Mouse (Mus musculus) testis, adult 10 weeks (tissue): ENCODE data around the gene Tmem215. TPM values are rescaled to one million over a fixed set of nuclear protein-coding genes. Genes with fewer than 3 reads are reported as not detected.

Source experiments
- polyA plus RNA-seq: library from polyadenylated mRNA; stranded (reverse); fragments of 350-450 nt; fragmentation: Illumina TruSeq; extraction: RNeasy Lipid Tissue Mini Kit (QIAGEN cat#74804); gene quantifications from one replicate; pipeline ENCODE4 v1.2.3, GENCODE M21; 2014; ENCODE audit warnings: low read depth, low replicate concordance

The Tmem215 gene
- 0.08 TPM for polyA plus RNA-seq

DNA sequence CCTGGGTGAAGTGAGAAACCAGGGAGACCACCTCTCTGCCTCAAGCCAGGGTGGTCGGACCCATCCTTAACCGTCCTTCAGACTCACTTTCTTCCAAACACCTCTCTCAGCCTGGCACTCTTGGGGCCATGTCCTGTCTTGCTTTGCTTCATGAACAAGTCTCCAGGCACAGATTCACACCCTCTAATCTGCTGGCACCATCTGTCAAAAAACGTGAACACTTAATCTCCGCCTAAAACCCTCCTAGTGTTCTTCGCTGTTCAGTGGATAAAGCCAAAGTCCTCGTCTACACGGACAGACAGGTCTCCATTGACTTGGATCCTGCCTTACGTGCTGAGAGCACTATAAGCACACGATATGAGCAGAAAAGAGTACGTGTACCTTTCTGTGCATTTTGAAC lies at the start of gene Tmem215:
TSS of gene Tmem215 (plus strand) at position 301 of the 400 bp plus-strand sequence.

Other genes with a start within 250 kb of the Tmem215 start
- gene Ddx58, start 232.4 kb upstream of the Tmem215 start, polyA plus RNA-seq = 5.5 TPM
- 6.5 TPM for gene Smim27, start 202.6 kb upstream of the Tmem215 start, polyA plus RNA-seq
- 82.9 TPM for gene Topors, start 202.3 kb upstream of the Tmem215 start, polyA plus RNA-seq
- gene Ndufb6, start 192.8 kb upstream of the Tmem215 start, polyA plus RNA-seq = 73.1 TPM
- 59.7 TPM for gene Aptx, start 231.0 kb downstream of the Tmem215 start, polyA plus RNA-seq
- 631 TPM for gene Dnaja1, start 250.0 kb downstream of the Tmem215 start, polyA plus RNA-seq